Mouse (Mus musculus): ENCODE data around the gene 4931417E11Rik. TPM values are rescaled to one million over a fixed set of nuclear protein-coding genes. Genes with fewer than 3 reads are reported as not detected.

Gene 4931417E11Rik
- not detected in 2 replicates for polyA plus RNA-seq (2012; rRNA removed)

GRCm38 (mm10) chr6:73469567-73469966 is at the start of gene 4931417E11Rik:
Gene 4931417E11Rik, minus strand, starts transcription at chr6:73469667.

Other genes starting within 250 kb of the 4931417E11Rik start
- not detected in 2 replicates for gene Dnah6, start 248.0 kb downstream of the 4931417E11Rik start, polyA plus RNA-seq (2012; rRNA removed)
- gene Suclg1, start 221.3 kb downstream of the 4931417E11Rik start, polyA plus RNA-seq (2012; rRNA removed): 17.7 and 36.4 TPM in 2 replicates